Mouse (Mus musculus): ENCODE results near the gene Nell1.

- TF ChIP-seq POLR2A (IDR thresholded peaks at IDR 0.05; ENCODE audit: insufficient read depth, low read length) (no peak), CTCF (IDR thresholded peaks at IDR 0.05; ENCODE audit: low read depth, low read length) (no peak), EP300 (IDR thresholded peaks at IDR 0.05; ENCODE audit: insufficient read depth, low read depth, low read length) (no peak)
Measured at GRCm38 (mm10) chr7:50137706-50138105, 163.0 kb downstream of the Nell1 start.
